Mouse (Mus musculus): ENCODE measurements at regions not wholly inside any gene's neighbourhood (a gene's known extent, or its start where the extent isn't known, plus 50 kb on each side); places are given as distances from the start of the nearest gene placed in this dataset.

GRCm38 (mm10) chr2:72557161-72557560 is 81.2 kb downstream of the Cdca7 start:
- WGBS, result 27% methylated on average over 3 of the region's 3 CpGs
- H3K4me2 ChIP-seq (ENCODE audit: low read depth, low read length), result peak overlapping the region; percentile 16; the same call in 1 of the 2 replicates
- H3K4me1 ChIP-seq (ENCODE audit: control insufficient read depth, insufficient read depth, low read length), result peaks cover 3% of the 10 kb centered on the region; the same call in 1 of the 2 replicates
- no peak overlapping the region for H3K9ac ChIP-seq (ENCODE audit: low read length)
- peak overlapping the region; percentile 6 for H3K27ac ChIP-seq (ENCODE audit: low read length)
- H3K9me3 ChIP-seq (replicated peaks; ENCODE audit: control insufficient read depth, low read length), result no peaks in the 10 kb centered on the region
- H3K27me3 ChIP-seq (ENCODE audit: control insufficient read depth, insufficient read depth, low read length), result no peaks in the 10 kb centered on the region
- H3K4me3 ChIP-seq (replicated peaks; ENCODE audit: low read length), result no peak overlapping the region
- ATAC-seq (ENCODE audit: insufficient read depth, low FRiP score), result 0 out of 2 replicates have a peak, but pooled peaks have one; percentile 44
- no peaks in the 10 kb centered on the region for H3K36me3 ChIP-seq (ENCODE audit: control insufficient read depth, insufficient read depth, low read length)

DNA sequence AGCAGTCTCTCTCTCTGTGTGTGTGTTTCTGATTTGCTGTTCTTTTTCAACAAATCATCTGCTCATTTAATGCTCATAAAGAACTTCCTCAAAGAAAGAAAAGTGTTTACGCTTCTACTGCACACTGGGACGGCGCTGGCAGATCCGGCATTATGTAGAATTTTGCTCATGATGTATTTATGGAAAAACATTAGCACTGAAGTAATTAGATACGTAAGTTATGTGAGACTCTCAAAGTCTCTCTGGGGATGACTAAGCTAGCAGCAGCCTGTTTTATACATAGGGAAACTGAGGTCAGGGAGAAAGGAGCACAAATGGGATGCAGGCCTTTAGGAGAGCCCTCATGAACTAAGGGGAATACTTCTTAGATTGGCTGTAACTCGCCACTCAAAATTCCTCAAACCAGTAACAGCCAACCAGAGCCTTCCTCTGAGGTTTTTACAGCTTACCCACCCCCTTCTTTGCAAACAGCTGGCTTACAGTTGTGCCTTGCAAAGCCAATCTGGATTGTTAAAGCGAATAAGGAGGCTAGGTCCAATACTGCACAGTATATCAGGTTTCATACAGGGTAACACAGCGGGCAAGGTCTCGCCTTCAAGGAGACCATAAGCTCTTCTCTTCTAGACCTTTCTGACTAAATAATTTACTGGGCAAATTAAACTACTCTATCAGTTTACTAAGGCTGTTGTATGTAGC is 81.8 kb downstream of the Cdca7 start:
- 49% methylated on average over 9 of the region's 9 CpGs for WGBS
- Histone ChIP-seq H3K4me1 (ENCODE audit: control insufficient read depth, insufficient read depth, low read length) (peaks cover 3% of the 10 kb centered on the region; the same call in 1 of the 2 replicates), H3K27me3 (ENCODE audit: control insufficient read depth, insufficient read depth, low read length) (no peaks in the 10 kb centered on the region), H3K4me2 (ENCODE audit: low read depth, low read length) (0 out of 2 replicates have a peak overlapping the region, but pooled peaks have one; percentile 16), H3K9ac (ENCODE audit: low read length) (no peak overlapping the region), H3K9me3 (replicated peaks; ENCODE audit: control insufficient read depth, low read length) (no peaks in the 10 kb centered on the region), H3K36me3 (ENCODE audit: control insufficient read depth, insufficient read depth, low read length) (no peaks in the 10 kb centered on the region), H3K27ac (ENCODE audit: low read length) (peak overlapping the region; percentile 6), H3K4me3 (replicated peaks; ENCODE audit: low read length) (no peak overlapping the region)
- peak; percentile 29; the same call in 1 of the 2 replicates for ATAC-seq (ENCODE audit: insufficient read depth, low FRiP score)

- H3K9me3 ChIP-seq (replicated peaks; ENCODE audit: control insufficient read depth, low read length), result no peaks in the 10 kb centered on the region
- no peak overlapping the region for H3K9ac ChIP-seq (ENCODE audit: low read length)
- H3K4me3 ChIP-seq (replicated peaks; ENCODE audit: low read length), result no peak overlapping the region
- 76% methylated on average over 5 of the region's 5 CpGs for WGBS
- H3K4me1 ChIP-seq (ENCODE audit: control insufficient read depth, insufficient read depth, low read length), result peaks cover 3% of the 10 kb centered on the region; the same call in 1 of the 2 replicates
- H3K36me3 ChIP-seq (ENCODE audit: control insufficient read depth, insufficient read depth, low read length), result no peaks in the 10 kb centered on the region
- no peak overlapping the region for H3K4me2 ChIP-seq (ENCODE audit: low read depth, low read length)
- H3K27me3 ChIP-seq (ENCODE audit: control insufficient read depth, insufficient read depth, low read length), result no peaks in the 10 kb centered on the region
- ATAC-seq (ENCODE audit: insufficient read depth, low FRiP score), result no peak
- H3K27ac ChIP-seq (ENCODE audit: low read length), result no peak overlapping the region
These were observed 85.4 kb downstream of the Cdca7 start for GRCm38 (mm10) chr2:72561383-72561782.

DNA sequence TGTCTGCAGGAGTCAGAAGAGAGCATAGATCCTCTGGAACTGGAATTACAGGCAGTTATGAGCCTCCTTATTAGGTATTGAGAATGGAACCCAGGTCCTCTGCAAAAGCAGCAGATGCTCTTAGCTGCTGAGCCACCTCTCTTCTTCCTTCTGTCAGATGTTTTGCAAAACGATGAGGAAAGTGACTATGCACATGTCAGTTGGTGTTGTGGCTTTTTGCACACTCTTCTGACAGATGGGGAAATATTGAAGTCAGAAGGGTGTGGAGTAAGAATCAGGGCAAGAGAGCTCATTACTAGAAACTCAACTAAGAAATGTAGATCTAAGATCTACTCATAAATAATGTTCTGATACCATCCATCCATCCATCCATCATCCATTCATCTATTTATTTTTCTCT is 102.4 kb downstream of the Cdca7 start:
- WGBS, result 58% methylated on average over 1 of the region's 1 CpGs

DNA sequence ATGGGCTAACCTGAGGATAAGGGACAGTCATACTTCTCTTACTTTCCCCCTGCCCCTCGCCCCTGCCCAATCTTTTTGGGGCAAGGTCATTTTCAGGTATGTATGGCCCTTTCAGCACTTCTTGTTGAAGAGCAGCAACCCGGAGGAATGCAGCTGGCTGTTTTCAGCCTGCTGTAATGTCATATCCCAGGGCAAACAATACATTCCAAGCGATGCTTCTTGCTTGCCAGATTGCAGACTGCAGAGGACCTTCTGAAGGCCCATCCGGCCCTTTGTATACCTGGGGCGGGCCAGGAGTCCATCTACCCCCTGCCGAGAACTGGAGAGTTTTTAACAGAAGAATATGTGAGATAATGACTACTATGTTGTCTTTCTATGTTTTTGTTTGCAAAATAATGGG is 105.2 kb downstream of the Cdca7 start:
- no peak overlapping the region for H3K4me3 ChIP-seq (replicated peaks; ENCODE audit: low read length)
- H3K27ac ChIP-seq (ENCODE audit: low read length), result no peak overlapping the region
- H3K9ac ChIP-seq (ENCODE audit: low read length), result no peak overlapping the region
- H3K36me3 ChIP-seq (ENCODE audit: control insufficient read depth, insufficient read depth, low read length), result no peaks in the 10 kb centered on the region
- no peak for ATAC-seq (ENCODE audit: insufficient read depth, low FRiP score)
- H3K9me3 ChIP-seq (replicated peaks; ENCODE audit: control insufficient read depth, low read length), result no peaks in the 10 kb centered on the region
- no peaks in the 10 kb centered on the region for H3K27me3 ChIP-seq (ENCODE audit: control insufficient read depth, insufficient read depth, low read length)
- H3K4me1 ChIP-seq (ENCODE audit: control insufficient read depth, insufficient read depth, low read length), result no peaks in the 10 kb centered on the region
- 63% methylated on average over 6 of the region's 6 CpGs for WGBS
- no peak overlapping the region for H3K4me2 ChIP-seq (ENCODE audit: low read depth, low read length)

More for the DNA sequence above, 102.4 kb downstream of the Cdca7 start:
- Histone ChIP-seq H3K27me3 (ENCODE audit: control insufficient read depth, insufficient read depth, low read length) (no peaks in the 10 kb centered on the region), H3K4me2 (ENCODE audit: low read depth, low read length) (no peak overlapping the region), H3K27ac (ENCODE audit: low read length) (no peak overlapping the region), H3K4me3 (replicated peaks; ENCODE audit: low read length) (no peak overlapping the region), H3K4me1 (ENCODE audit: control insufficient read depth, insufficient read depth, low read length) (no peaks in the 10 kb centered on the region), H3K9me3 (replicated peaks; ENCODE audit: control insufficient read depth, low read length) (no peaks in the 10 kb centered on the region), H3K36me3 (ENCODE audit: control insufficient read depth, insufficient read depth, low read length) (no peaks in the 10 kb centered on the region), H3K9ac (ENCODE audit: low read length) (no peak overlapping the region)
- ATAC-seq (ENCODE audit: insufficient read depth, low FRiP score), result no peak

DNA sequence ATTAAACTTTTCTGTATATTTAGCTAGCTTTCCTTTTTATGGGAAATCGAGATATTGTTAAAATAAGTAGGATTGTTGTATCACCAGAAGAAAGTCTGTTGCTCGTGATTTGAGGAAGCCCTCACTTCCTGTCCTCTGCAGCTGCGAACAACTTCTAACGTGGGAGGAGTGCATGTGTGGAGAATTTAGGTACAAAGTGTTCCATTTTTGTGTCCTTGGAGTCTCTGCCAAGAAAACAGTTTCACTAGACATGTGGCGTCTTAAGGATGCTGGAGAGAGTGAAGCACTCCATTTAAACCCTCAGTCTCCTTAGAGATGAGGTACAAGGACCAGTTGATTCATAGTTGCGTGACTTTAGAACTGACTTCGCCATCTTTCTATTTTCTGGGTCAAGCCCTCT is 112.9 kb downstream of the Cdca7 start:
- Histone ChIP-seq H3K27ac (ENCODE audit: low read length) (no peak overlapping the region), H3K36me3 (ENCODE audit: control insufficient read depth, insufficient read depth, low read length) (no peaks in the 10 kb centered on the region), H3K4me1 (ENCODE audit: control insufficient read depth, insufficient read depth, low read length) (0 out of 2 replicates have a peak, but pooled peaks cover 3% of the 10 kb centered on the region), H3K27me3 (ENCODE audit: control insufficient read depth, insufficient read depth, low read length) (no peaks in the 10 kb centered on the region), H3K4me2 (ENCODE audit: low read depth, low read length) (no peak overlapping the region), H3K4me3 (replicated peaks; ENCODE audit: low read length) (no peak overlapping the region), H3K9me3 (replicated peaks; ENCODE audit: control insufficient read depth, low read length) (no peaks in the 10 kb centered on the region), H3K9ac (ENCODE audit: low read length) (no peak overlapping the region)
- WGBS, result 49% methylated on average over 7 of the region's 7 CpGs
- ATAC-seq (ENCODE audit: insufficient read depth, low FRiP score), result no peak

GRCm38 (mm10) chr2:72592011-72592410 is 116.1 kb downstream of the Cdca7 start:
- 37% methylated on average over 3 of the region's 3 CpGs for WGBS
- ATAC-seq (ENCODE audit: insufficient read depth, low FRiP score), result no peak
- no peaks in the 10 kb centered on the region for H3K9me3 ChIP-seq (replicated peaks; ENCODE audit: control insufficient read depth, low read length)
- no peak overlapping the region for H3K4me3 ChIP-seq (replicated peaks; ENCODE audit: low read length)
- H3K4me2 ChIP-seq (ENCODE audit: low read depth, low read length), result no peak overlapping the region
- no peaks in the 10 kb centered on the region for H3K27me3 ChIP-seq (ENCODE audit: control insufficient read depth, insufficient read depth, low read length)
- H3K36me3 ChIP-seq (ENCODE audit: control insufficient read depth, insufficient read depth, low read length), result no peaks in the 10 kb centered on the region
- no peak overlapping the region for H3K9ac ChIP-seq (ENCODE audit: low read length)
- H3K4me1 ChIP-seq (ENCODE audit: control insufficient read depth, insufficient read depth, low read length), result 0 out of 2 replicates have a peak, but pooled peaks cover 3% of the 10 kb centered on the region
- H3K27ac ChIP-seq (ENCODE audit: low read length), result no peak overlapping the region

GRCm38 (mm10) chr2:72596994-72597925 is 121.3 kb downstream of the Cdca7 start:
- WGBS, result 57% methylated on average over 14 of the region's 14 CpGs

GRCm38 (mm10) chr2:72597941-72598340 is 122.0 kb downstream of the Cdca7 start:
- WGBS, result 53% methylated on average over 9 of the region's 9 CpGs
- H3K9me3 ChIP-seq (replicated peaks; ENCODE audit: control insufficient read depth, low read length), result no peaks in the 10 kb centered on the region
- no peak overlapping the region for H3K4me3 ChIP-seq (replicated peaks; ENCODE audit: low read length)
- no peaks in the 10 kb centered on the region for H3K4me1 ChIP-seq (ENCODE audit: control insufficient read depth, insufficient read depth, low read length)
- no peaks in the 10 kb centered on the region for H3K27me3 ChIP-seq (ENCODE audit: control insufficient read depth, insufficient read depth, low read length)
- ATAC-seq (ENCODE audit: insufficient read depth, low FRiP score), result no peak
- no peak overlapping the region for H3K9ac ChIP-seq (ENCODE audit: low read length)
- H3K4me2 ChIP-seq (ENCODE audit: low read depth, low read length), result no peak overlapping the region
- H3K27ac ChIP-seq (ENCODE audit: low read length), result no peak overlapping the region
- no peaks in the 10 kb centered on the region for H3K36me3 ChIP-seq (ENCODE audit: control insufficient read depth, insufficient read depth, low read length)

More at GRCm38 (mm10) chr2:72596994-72597925, 121.3 kb downstream of the Cdca7 start:
- Histone ChIP-seq H3K27me3 (ENCODE audit: control insufficient read depth, insufficient read depth, low read length) (no peaks in the 10 kb centered on the region), H3K9me3 (replicated peaks; ENCODE audit: control insufficient read depth, low read length) (no peaks in the 10 kb centered on the region), H3K4me1 (ENCODE audit: control insufficient read depth, insufficient read depth, low read length) (no peaks in the 10 kb centered on the region), H3K27ac (ENCODE audit: low read length) (no peak overlapping the region), H3K4me3 (replicated peaks; ENCODE audit: low read length) (no peak overlapping the region), H3K4me2 (ENCODE audit: low read depth, low read length) (no peak overlapping the region), H3K9ac (ENCODE audit: low read length) (no peak overlapping the region), H3K36me3 (ENCODE audit: control insufficient read depth, insufficient read depth, low read length) (no peaks in the 10 kb centered on the region)
- ATAC-seq (ENCODE audit: insufficient read depth, low FRiP score), result no peak

All from stomach, embryonic 16.5 days (tissue).